Mouse (Mus musculus) MEL (cell line): ENCODE data around the gene Lats2. TPM values are rescaled to one million over a fixed set of nuclear protein-coding genes. Genes with fewer than 3 reads are reported as not detected.

ENCODE experiments used
- DNase-seq: peaks from one replicate; pipeline ENCODE4 v3.0.0; 2011; ENCODE audit warnings: low read depth, low spot score
- H3K27ac ChIP-seq: 2 replicates; pipeline ENCODE4 v1.5.1; 2012; ENCODE audit warnings: low read depth, mild to moderate bottlenecking, control low read depth, low read length, moderate library complexity; ENCODE audit not compliant: control insufficient read depth
- H3K27me3 ChIP-seq, 2 experiments: fragments of 150-350 bp in 1 of 2; sonication (generic) in 1 of 2; 2 replicates each; pipeline ENCODE4 v1.6.1; 2012; ENCODE audit warnings: low read length in 2 of 2, mild to moderate bottlenecking in 2 of 2, improper control_type of control experiment in 1 of 2, moderate library complexity in 1 of 2; ENCODE audit not compliant: insufficient read depth in 2 of 2, control insufficient read depth in 1 of 2
- H3K36me3 ChIP-seq, 2 experiments: 2 replicates each; pipeline ENCODE4 v1.6.1; 2012 to 2014; ENCODE audit warnings: low read length in 2 of 2, improper control_type of control experiment in 1 of 2, inconsistent platforms in 1 of 2, mild to moderate bottlenecking in 1 of 2; ENCODE audit not compliant: insufficient read depth in 2 of 2, control insufficient read depth in 1 of 2
- H3K4me1 ChIP-seq, 2 experiments: fragments of 150-350 bp in 1 of 2; sonication (generic) in 1 of 2; 2 replicates each; pipeline ENCODE4 v1.6.1; 2012; ENCODE audit warnings: low read length in 2 of 2, improper control_type of control experiment in 1 of 2, mild to moderate bottlenecking in 1 of 2; ENCODE audit not compliant: insufficient read depth in 2 of 2, control insufficient read depth in 1 of 2
- H3K4me3 ChIP-seq, 2 experiments: fragments of 150-350 bp in 1 of 2; sonication (generic) in 1 of 2; 2 replicates each; pipeline ENCODE4 v1.5.1; 2012; ENCODE audit warnings: low read depth in 2 of 2, low read length in 2 of 2, mild to moderate bottlenecking in 2 of 2, moderate library complexity in 2 of 2, control low read depth in 1 of 2, improper control_type of control experiment in 1 of 2; ENCODE audit not compliant: control insufficient read depth in 1 of 2, insufficient read depth in 1 of 2
- H3K79me2 ChIP-seq: 2 replicates; pipeline ENCODE4 v1.6.1; 2012; ENCODE audit warnings: mild to moderate bottlenecking, low read length, moderate library complexity; ENCODE audit not compliant: control insufficient read depth, poor library complexity, insufficient read depth
- H3K9ac ChIP-seq: 2 replicates; pipeline ENCODE4 v1.6.1; 2012; ENCODE audit warnings: low read depth, mild to moderate bottlenecking, control low read depth, low read length, moderate library complexity; ENCODE audit not compliant: control insufficient read depth, poor library complexity, severe bottlenecking
- H3K9me3 ChIP-seq: fragments of 150-350 bp; sonication (generic); replicated peaks from 2 replicates; pipeline ENCODE4 v1.6.1; 2012; ENCODE audit warnings: mild to moderate bottlenecking, low read length, improper control_type of control experiment, moderate library complexity; ENCODE audit not compliant: insufficient read depth
- CHD1 ChIP-seq: IDR thresholded peaks from 2 replicates; pipeline ENCODE4 v1.6.1; 2012; ENCODE audit warnings: low read depth, mild to moderate bottlenecking, inconsistent platforms, low read length, improper control_type of control experiment
- CHD2 ChIP-seq: IDR thresholded peaks from 2 replicates; pipeline ENCODE4 v1.6.1; 2011; ENCODE audit warnings: low read length, improper control_type of control experiment
- CTCF ChIP-seq, 3 experiments: IDR thresholded peaks in 2 of 3; conservative IDR thresholded peaks in 1 of 3; 2 replicates each; pipeline ENCODE4 v1.5.1; 2011 to 2012; ENCODE audit warnings: low read length in 3 of 3, low read depth in 2 of 3, mild to moderate bottlenecking in 2 of 3, improper control_type of control experiment in 1 of 3, inconsistent platforms in 1 of 3, mixed read lengths in 1 of 3, moderate library complexity in 1 of 3; ENCODE audit not compliant: control insufficient read depth in 1 of 3, insufficient read depth in 1 of 3, poor library complexity in 1 of 3, severe bottlenecking in 1 of 3
- E2F4 ChIP-seq: IDR thresholded peaks from 2 replicates; pipeline ENCODE4 v1.6.1; 2011; ENCODE audit warnings: low read depth, low read length, improper control_type of control experiment, borderline replicate concordance
- EP300 ChIP-seq, 2 experiments: IDR thresholded peaks; 2 replicates each; pipeline ENCODE4 v1.6.1; 2011; ENCODE audit warnings: improper control_type of control experiment in 2 of 2, low read length in 2 of 2, low read depth in 1 of 2, mild to moderate bottlenecking in 1 of 2
- ETS1 ChIP-seq: IDR thresholded peaks from 2 replicates; pipeline ENCODE4 v1.6.1; 2012; ENCODE audit warnings: low read depth, mild to moderate bottlenecking, inconsistent platforms, low read length, improper control_type of control experiment, moderate library complexity
- GABPA ChIP-seq: IDR thresholded peaks from 2 replicates; pipeline ENCODE4 v1.6.1; 2012; ENCODE audit warnings: low read depth, mild to moderate bottlenecking, inconsistent platforms, low read length, improper control_type of control experiment, moderate library complexity
- GATA1 ChIP-seq: IDR thresholded peaks from 2 replicates; pipeline ENCODE4 v1.6.1; 2011; ENCODE audit warnings: low read depth, low read length, improper control_type of control experiment
- JUND ChIP-seq: IDR thresholded peaks from 2 replicates; pipeline ENCODE4 v1.6.1; 2011; ENCODE audit warnings: low read depth, mild to moderate bottlenecking, improper control_type of control experiment, low read length
- KAT2A ChIP-seq: conservative IDR thresholded peaks from 2 replicates; pipeline ENCODE4 v1.6.1; 2012; ENCODE audit warnings: low read depth, low read length, improper control_type of control experiment, inconsistent platforms
- MAX ChIP-seq: IDR thresholded peaks from 2 replicates; pipeline ENCODE4 v1.6.1; 2011; ENCODE audit warnings: low read length, improper control_type of control experiment
- MAZ ChIP-seq: IDR thresholded peaks from 2 replicates; pipeline ENCODE4 v1.6.1; 2012; ENCODE audit warnings: low read depth, mild to moderate bottlenecking, inconsistent platforms, low read length, improper control_type of control experiment
- MXI1 ChIP-seq: IDR thresholded peaks from 2 replicates; pipeline ENCODE4 v1.6.1; 2011; ENCODE audit warnings: mild to moderate bottlenecking, low read depth, low read length, improper control_type of control experiment
- MYB ChIP-seq: IDR thresholded peaks from 2 replicates; pipeline ENCODE4 v1.6.1; 2011; ENCODE audit warnings: mild to moderate bottlenecking, low read depth, low read length, improper control_type of control experiment
- MYC ChIP-seq: IDR thresholded peaks from 2 replicates; pipeline ENCODE4 v1.6.1; 2011; ENCODE audit warnings: low read depth, mild to moderate bottlenecking, low read length, improper control_type of control experiment, moderate library complexity
- NELFE ChIP-seq: IDR thresholded peaks from 2 replicates; pipeline ENCODE4 v1.6.1; 2011; ENCODE audit warnings: low read depth, low read length, improper control_type of control experiment
- POLR2AphosphoS2 ChIP-seq: IDR thresholded peaks from 2 replicates; pipeline ENCODE4 v1.6.1; 2011; ENCODE audit warnings: low read length, improper control_type of control experiment
- POLR2AphosphoS5 ChIP-seq: IDR thresholded peaks from 2 replicates; pipeline ENCODE4 v1.6.1; 2012; ENCODE audit warnings: low read depth, borderline replicate concordance, mild to moderate bottlenecking, inconsistent platforms, low read length, moderate library complexity, mixed read lengths
- TAL1 ChIP-seq: IDR thresholded peaks from 2 replicates; pipeline ENCODE4 v1.6.1; 2012; ENCODE audit warnings: mild to moderate bottlenecking, inconsistent platforms, low read length, moderate library complexity, mixed read lengths
- TBP ChIP-seq: IDR thresholded peaks from 2 replicates; pipeline ENCODE4 v1.8.0; 2011; ENCODE audit warnings: low read depth, low read length, improper control_type of control experiment
- USF1 ChIP-seq: IDR thresholded peaks from 2 replicates; pipeline ENCODE4 v1.6.1; 2014; ENCODE audit warnings: low read depth, mild to moderate bottlenecking, inconsistent platforms, low read length, improper control_type of control experiment, moderate library complexity
- USF2 ChIP-seq, 2 experiments: IDR thresholded peaks; 2 replicates each; pipeline ENCODE4 v1.6.1; 2011 to 2012; ENCODE audit warnings: improper control_type of control experiment in 2 of 2, low read length in 2 of 2, borderline replicate concordance in 1 of 2, inconsistent platforms in 1 of 2, low read depth in 1 of 2, mild to moderate bottlenecking in 1 of 2; ENCODE audit not compliant: insufficient read depth in 1 of 2
- ZC3H11A ChIP-seq: IDR thresholded peaks from 2 replicates; pipeline ENCODE4 v1.6.1; 2012; ENCODE audit warnings: low read depth, mild to moderate bottlenecking, inconsistent platforms, low read length, improper control_type of control experiment
- ZKSCAN1 ChIP-seq: IDR thresholded peaks from 2 replicates; pipeline ENCODE4 v1.6.1; 2012; ENCODE audit warnings: low read depth, mild to moderate bottlenecking, inconsistent platforms, low read length, improper control_type of control experiment, moderate library complexity
- ZMIZ1 ChIP-seq: IDR thresholded peaks from 2 replicates; pipeline ENCODE4 v1.6.1; 2012; ENCODE audit warnings: low read depth, mild to moderate bottlenecking, inconsistent platforms, low read length, improper control_type of control experiment, moderate library complexity
- ZNF384 ChIP-seq: IDR thresholded peaks from 2 replicates; pipeline ENCODE4 v1.6.1; 2012; ENCODE audit warnings: low read depth, mild to moderate bottlenecking, inconsistent platforms, low read length, improper control_type of control experiment
- polyA plus RNA-seq, 2 experiments: library from polyadenylated mRNA; stranded (reverse) in 1 of 2; unstranded in 1 of 2; fragments of >175 nt in 1 of 2; fragments of >200 nt in 1 of 2; gene quantifications; 2 replicates each; pipeline versions ENCODE4 v1.2.1 to v1.2.4; 2012; ENCODE audit warnings: low replicate concordance in 2 of 2, low read depth in 1 of 2; ENCODE audit not compliant: insufficient read length in 2 of 2, insufficient read depth in 1 of 2, missing spikeins in 1 of 2
- total RNA-seq: library from RNA; depleted of rRNA; stranded (reverse); fragments of 300-350 nt; gene quantifications from 2 replicates; pipeline ENCODE4 v1.2.3, GENCODE M21; 2012

The Lats2 gene
- total and polyA plus RNA-seq, 3 experiments, result 1.1 to 2.6 TPM; not detected in 1

- no peak for DNase-seq
- H3K4me3 ChIP-seq, result no peak overlapping the region
- peaks cover 2 to 11% of the 10 kb centered on the region in 2 experiments; a peak in 3 of 4 replicates for H3K4me1 ChIP-seq
- H3K79me2 ChIP-seq, result no peaks in the 10 kb centered on the region
- H3K36me3 ChIP-seq, result peaks cover 0 to 2% of the 10 kb centered on the region in 2 experiments; a peak in 1 of 4 replicates
- no peaks in the 10 kb centered on the region for H3K27me3 ChIP-seq
- H3K27ac ChIP-seq, result no peak overlapping the region
- no peaks in the 10 kb centered on the region for H3K9me3 ChIP-seq
- no peak overlapping the region for H3K9ac ChIP-seq
- TF ChIP-seq CHD2 (no peak), ZNF384 (no peak), CHD1 (no peak), MAZ (no peak), MYB (no peak), ZKSCAN1 (no peak), MXI1 (no peak), ZC3H11A (no peak), TAL1 (no peak), MYC (no peak), GATA1 (no peak), JUND (no peak), ZMIZ1 (no peak), E2F4 (no peak), POLR2AphosphoS2 (no peak), POLR2AphosphoS5 (no peak), TBP (no peak), USF2 (IDR thresholded peaks at IDR 0.05; ENCODE audit: borderline replicate concordance in 1 of 2, insufficient read depth in 1 of 2, low read depth in 1 of 2, low read length in 2 of 2) (no peak), EP300 (IDR thresholded peaks at IDR 0.05; ENCODE audit: low read depth in 1 of 2, low read length in 2 of 2) (no peak)
Observed at GRCm38 (mm10) chr14:57709171-57709570, 49.0 kb downstream of the Lats2 start.

- peaks cover 2 to 11% of the 10 kb centered on the region in 2 experiments; a peak in 3 of 4 replicates for H3K4me1 ChIP-seq
- H3K9ac ChIP-seq, result no peak overlapping the region
- H3K79me2 ChIP-seq, result no peaks in the 10 kb centered on the region
- peaks cover 0 to 2% of the 10 kb centered on the region in 2 experiments; a peak in 1 of 4 replicates for H3K36me3 ChIP-seq
- H3K27ac ChIP-seq, result no peak overlapping the region
- no peak for DNase-seq
- H3K9me3 ChIP-seq, result no peaks in the 10 kb centered on the region
- no peaks in the 10 kb centered on the region for H3K27me3 ChIP-seq
- TF ChIP-seq USF1 (no peak), ZMIZ1 (no peak), E2F4 (no peak), MAX (no peak), MAZ (no peak), MYB (no peak), CTCF (IDR thresholded peaks at IDR 0.05 in 2 of 3, conservative IDR thresholded peaks at IDR 0.05 in 1 of 3; ENCODE audit: control insufficient read depth in 1 of 3, insufficient read depth in 1 of 3, low read depth in 2 of 3, low read length in 3 of 3, poor library complexity in 1 of 3, severe bottlenecking in 1 of 3) (no peak), EP300 (IDR thresholded peaks at IDR 0.05; ENCODE audit: low read depth in 1 of 2, low read length in 2 of 2) (no peak), ETS1 (no peak), MYC (no peak), KAT2A (no peak), CHD1 (no peak), GABPA (no peak), NELFE (no peak)
- no peak overlapping the region for H3K4me3 ChIP-seq
Observed at GRCm38 (mm10) chr14:57708580-57708979, 49.6 kb downstream of the Lats2 start.
